Mouse (Mus musculus) G1E (cell line): ENCODE measurements around the gene Ggta1. TPM values are rescaled to one million over a fixed set of nuclear protein-coding genes. Genes with fewer than 3 reads are reported as not detected.

ENCODE experiments used
- ATAC-seq: 2 replicates; pipeline ENCODE4 v1.8.0; 2016; ENCODE audit warnings: mild to moderate bottlenecking; ENCODE audit not compliant: insufficient number of reproducible peaks, poor library complexity, low FRiP score, severe bottlenecking; ENCODE audit errors: extremely low read depth
- DNase-seq: peaks from one replicate; pipeline ENCODE4 v3.0.0; 2012; ENCODE audit warnings: low spot score
- H3K27me3 ChIP-seq: 2 replicates; pipeline ENCODE4 v1.6.1; 2012; ENCODE audit warnings: mild to moderate bottlenecking, low read length, inconsistent platforms; ENCODE audit not compliant: insufficient read depth
- H3K36me3 ChIP-seq: replicated peaks from 2 replicates; pipeline ENCODE3; 2012; ENCODE audit warnings: mild to moderate bottlenecking, inconsistent platforms
- H3K4me1 ChIP-seq: 2 replicates; pipeline ENCODE4 v1.6.1; 2012; ENCODE audit warnings: low read depth, low read length, inconsistent platforms, mixed read lengths; ENCODE audit not compliant: insufficient read depth
- H3K4me3 ChIP-seq: 2 replicates; pipeline ENCODE4 v1.5.1; 2012; ENCODE audit warnings: low read depth, mild to moderate bottlenecking, inconsistent platforms, low read length, moderate library complexity, mixed read lengths
- H3K9me3 ChIP-seq: replicated peaks from 2 replicates; pipeline ENCODE4 v1.6.1; 2012; ENCODE audit warnings: inconsistent platforms
- CTCF ChIP-seq: IDR thresholded peaks from 2 replicates; pipeline ENCODE4 v1.5.1; 2012; ENCODE audit warnings: low read depth, low read length, inconsistent platforms, mixed read lengths
- GATA1 ChIP-seq: IDR thresholded peaks from 2 replicates; pipeline ENCODE4 v1.6.1; 2012; ENCODE audit warnings: borderline replicate concordance, low read length, inconsistent platforms, mixed read lengths
- GATA2 ChIP-seq: IDR thresholded peaks from 2 replicates; pipeline ENCODE4 v1.6.1; 2012; ENCODE audit warnings: low read depth, low read length, inconsistent platforms, borderline replicate concordance
- POLR2AphosphoS5 ChIP-seq: IDR thresholded peaks from 2 replicates; pipeline ENCODE4 v1.6.1; 2012; ENCODE audit warnings: low read depth, low read length, inconsistent platforms; ENCODE audit not compliant: insufficient replicate concordance
- TAL1 ChIP-seq: conservative IDR thresholded peaks from 2 replicates; pipeline ENCODE4 v1.6.1; 2012; ENCODE audit warnings: low read depth, low read length, inconsistent platforms, mixed read lengths
- polyA plus RNA-seq: library from polyadenylated mRNA; stranded (reverse); fragments of >175 nt; gene quantifications from 2 replicates; pipeline ENCODE4 v1.2.3, GENCODE M21; 2012
- total RNA-seq, 2 experiments: library from RNA; stranded (forward) in 1 of 2; stranded (reverse) in 1 of 2; fragments of 200-1000 nt in 1 of 2; fragments of >200 nt in 1 of 2; fragmentation: Nextera tagmentation in 1 of 2; gene quantifications; 2 replicates each; pipeline ENCODE4 v1.2.3; 2014 to 2017

The Ggta1 gene
- total and polyA plus RNA-seq, 3 experiments: 10.7 to 58.2 (median 27.2) TPM

DNA sequence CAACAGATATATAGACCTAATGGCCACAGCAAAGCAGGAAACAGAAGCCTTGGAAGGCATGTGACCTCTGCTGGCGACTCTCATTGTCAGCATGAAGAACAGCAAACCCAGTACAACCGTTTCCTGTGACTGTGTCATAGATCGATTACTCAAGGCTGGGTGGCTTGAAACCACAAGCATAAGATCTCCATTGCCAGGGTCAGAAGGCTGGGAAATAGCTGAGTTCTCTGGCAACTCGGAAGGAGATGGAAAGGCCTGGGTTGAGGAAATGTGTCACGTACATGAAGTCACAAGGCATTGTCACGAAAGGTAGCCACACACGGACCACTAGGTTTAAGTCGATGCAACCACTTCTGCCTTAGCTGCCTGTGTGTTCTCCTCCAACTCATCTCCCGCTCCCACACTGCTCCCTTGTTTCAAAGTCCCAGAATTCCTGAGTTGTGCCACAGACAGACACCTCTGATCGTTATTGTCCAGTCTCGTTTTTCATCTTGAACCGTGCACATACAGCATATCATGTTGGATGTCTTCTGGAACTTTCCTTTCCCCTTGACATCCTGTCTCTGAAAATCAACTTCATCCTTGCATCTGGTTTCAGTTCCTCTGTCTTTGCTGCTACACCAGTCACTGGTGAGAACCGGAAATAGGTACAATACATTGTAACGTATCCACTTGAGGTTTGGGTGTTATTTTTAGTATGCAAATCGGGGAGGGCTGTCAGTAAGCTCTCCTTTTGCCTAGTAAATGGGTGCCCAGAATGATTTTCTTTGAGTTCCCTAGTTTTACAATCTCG is 32.7 kb upstream of the Ggta1 start:
- H3K36me3 ChIP-seq: peaks cover 14% of the 10 kb centered on the region
- H3K9me3 ChIP-seq: no peaks in the 10 kb centered on the region
- no peak overlapping the region for H3K4me3 ChIP-seq
- no peak for ATAC-seq
- no peak for DNase-seq
- peaks cover 59% of the 10 kb centered on the region for H3K4me1 ChIP-seq
- peaks cover 2% of the 10 kb centered on the region; the same call in 1 of the 2 replicates for H3K27me3 ChIP-seq
- no peak for TF ChIP-seq POLR2AphosphoS5
- no peak for TF ChIP-seq CTCF

DNA sequence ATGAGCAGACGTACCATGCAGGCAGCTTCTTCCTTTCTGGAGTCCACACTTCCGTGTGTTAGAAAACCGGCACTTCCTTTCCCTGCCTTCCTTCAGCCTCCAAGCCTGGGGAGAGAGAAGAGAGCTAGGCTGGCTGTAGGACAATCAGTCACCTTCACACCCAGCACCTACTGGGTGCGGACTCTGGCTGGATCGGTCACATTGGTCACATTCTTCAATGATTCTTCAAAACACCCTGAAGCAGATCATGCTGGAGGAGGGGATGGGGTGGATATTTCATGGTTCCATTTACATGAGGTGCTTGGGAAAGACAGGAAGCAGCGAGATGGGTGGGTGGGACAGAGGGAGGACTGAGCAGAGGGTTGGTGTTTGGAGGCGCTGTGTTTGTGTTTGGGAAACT is 30.5 kb upstream of the Ggta1 start:
- Histone ChIP-seq H3K36me3 (peaks cover 10% of the 10 kb centered on the region), H3K9me3 (no peaks in the 10 kb centered on the region), H3K27me3 (peaks cover 2% of the 10 kb centered on the region; the same call in 1 of the 2 replicates), H3K4me3 (no peak overlapping the region), H3K4me1 (peaks cover 52% of the 10 kb centered on the region)
- DNase-seq (no peak), ATAC-seq (no peak)
- no peak for TF ChIP-seq TAL1
- TF ChIP-seq POLR2AphosphoS5: no peak
- no peak for TF ChIP-seq GATA1
- TF ChIP-seq GATA2: no peak
- no peak for TF ChIP-seq CTCF

GRCm38 (mm10) chr2:35491151-35491550 is 28.1 kb upstream of the Ggta1 start:
- ATAC-seq (no peak), DNase-seq (no peak)
- no peak for TF ChIP-seq GATA1
- no peak for TF ChIP-seq TAL1
- TF ChIP-seq POLR2AphosphoS5: no peak
- no peak for TF ChIP-seq GATA2
- no peak for TF ChIP-seq CTCF

GRCm38 (mm10) chr2:35490458-35491111 is 27.6 kb upstream of the Ggta1 start:
- Histone ChIP-seq H3K9me3 (no peaks in the 10 kb centered on the region), H3K36me3 (no peaks in the 10 kb centered on the region), H3K27me3 (peaks cover 2% of the 10 kb centered on the region; the same call in 1 of the 2 replicates), H3K4me1 (peaks cover 36% of the 10 kb centered on the region), H3K4me3 (peak overlapping the region; percentile 42; the same call in 1 of the 2 replicates)
- TF ChIP-seq POLR2AphosphoS5: no peak
- TF ChIP-seq GATA1: no peak
- TF ChIP-seq GATA2: no peak
- TF ChIP-seq TAL1: no peak
- TF ChIP-seq CTCF: no peak
- ATAC-seq (no peak), DNase-seq (no peak)

More at GRCm38 (mm10) chr2:35491151-35491550, 28.1 kb upstream of the Ggta1 start:
- Histone ChIP-seq H3K4me1 (peaks cover 40% of the 10 kb centered on the region), H3K9me3 (no peaks in the 10 kb centered on the region), H3K36me3 (peaks cover 2% of the 10 kb centered on the region), H3K4me3 (peak overlapping the region; percentile 11; the same call in 1 of the 2 replicates), H3K27me3 (peaks cover 2% of the 10 kb centered on the region; the same call in 1 of the 2 replicates)

GRCm38 (mm10) chr2:35487700-35488099 is 24.7 kb upstream of the Ggta1 start:
- DNase-seq: no peak

More at GRCm38 (mm10) chr2:35487700-35488099, 24.7 kb upstream of the Ggta1 start:
- Histone ChIP-seq H3K4me3 (no peak overlapping the region), H3K27me3 (peaks cover 6% of the 10 kb centered on the region; the same call in 1 of the 2 replicates), H3K9me3 (no peaks in the 10 kb centered on the region), H3K4me1 (peaks cover 34% of the 10 kb centered on the region), H3K36me3 (no peaks in the 10 kb centered on the region)
- TF ChIP-seq GATA2 (no peak), POLR2AphosphoS5 (no peak), GATA1 (no peak), CTCF (no peak), TAL1 (no peak)
- ATAC-seq: no peak
